ENCODE assay signal across 17 mouse cellular contexts in the genomic region with DNA sequence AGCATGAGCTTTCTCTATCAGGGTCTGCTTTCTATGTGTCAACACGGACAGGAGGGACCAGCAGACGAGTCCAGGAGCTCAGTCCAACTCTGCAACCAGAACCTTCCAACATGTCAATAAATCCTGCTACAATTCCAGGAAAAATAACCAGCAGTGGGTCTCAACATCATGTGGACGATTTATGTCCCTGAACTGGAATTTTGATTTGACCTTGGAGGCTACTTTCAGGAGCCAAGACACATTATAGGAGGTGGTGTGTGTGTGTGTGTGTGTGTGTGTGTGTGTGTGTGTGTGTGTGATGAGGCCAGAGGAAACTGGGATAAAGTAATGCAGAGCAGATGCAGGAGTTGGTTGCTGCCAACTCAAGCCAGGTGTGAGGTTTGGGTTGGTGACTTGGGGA.
DNase-seq lines count a peak whose midpoint lies in the region; ATAC-seq and TF ChIP-seq lines count a peak whose summit lies in the region.
"Had no signal": no experiment of that assay in that cellular context is flagged by ENCODE, and none has a peak within 500 bp of the region (broad histone marks: within the 10 kb centered on the region; RNA-seq: fewer than 3 reads in every experiment).

No protein-coding gene starts in this region.

- H3K9me3 ChIP-seq in forebrain, embryonic 10.5 days = no peaks in the 10 kb centered on the region
- H3K9me3 ChIP-seq in forebrain, embryonic 15.5 days = no peaks in the 10 kb centered on the region
- H3K9me3 ChIP-seq in hindbrain, embryonic 10.5 days = no peaks in the 10 kb centered on the region
- H3K9me3 ChIP-seq in hindbrain, embryonic 11.5 days (ENCODE audit: control insufficient read depth, low read length) = no peaks in the 10 kb centered on the region
- H3K9me3 ChIP-seq: hindbrain, embryonic 13.5 days; megakaryocyte, embryonic 14.5 days had no signal

- TF ChIP-seq CTCF in testis, adult 2 months (IDR thresholded peaks at IDR 0.05; ENCODE audit: control insufficient read depth, insufficient read depth, insufficient replicate concordance, low read depth, low read length) = no peak

- H3K4me1 ChIP-seq in forebrain, embryonic 10.5 days = peaks cover 63% of the 10 kb centered on the region
- peaks cover 5% of the 10 kb centered on the region; the same call in 1 of the 2 replicates for H3K4me1 ChIP-seq in forebrain, embryonic 15.5 days
- H3K4me1 ChIP-seq in hindbrain, embryonic 10.5 days (replicated peaks) = peaks cover 52% of the 10 kb centered on the region
- no peaks in the 10 kb centered on the region for H3K4me1 ChIP-seq in hindbrain, embryonic 11.5 days (replicated peaks; ENCODE audit: control insufficient read depth, insufficient read depth, low read length)
- H3K4me1 ChIP-seq in testis, adult 2 months (ENCODE audit: control insufficient read depth, insufficient read depth, low read length) = peaks cover 4% of the 10 kb centered on the region; the same call in 1 of the 2 replicates
- H3K4me1 ChIP-seq: megakaryocyte, embryonic 14.5 days had no signal

- H3K4me2 ChIP-seq in forebrain, embryonic 15.5 days (replicated peaks) = no peak overlapping the region
- no peak overlapping the region for H3K4me2 ChIP-seq in hindbrain, embryonic 11.5 days (replicated peaks; ENCODE audit: low read depth, low read length)
- H3K4me2 ChIP-seq: hindbrain, embryonic 13.5 days; liver, embryonic 11.5 days had no signal

- no peak for DNase-seq in forebrain, embryonic 10.5 days (ENCODE audit: extremely low spot score, low spot score)
- DNase-seq in hindbrain, embryonic 10.5 days (ENCODE audit: low spot score) = peak; percentile 25
- DNase-seq in hindbrain, embryonic 11.5 days (ENCODE audit: low spot score) = no peak
- DNase-seq in testis, postnatal 10 days (ENCODE audit: low spot score) = no peak
- no peak for DNase-seq in right cerebral cortex, postnatal 14 days
- no peak for DNase-seq in layer of hippocampus, adult 11-12 months (ENCODE audit: low spot score)
- DNase-seq: adrenal gland, postnatal 25 days; cerebellum, adult 9-10 months; forebrain, postnatal 0 days; kidney, adult 18-20 months; thymus, adult 2 months had no signal

- peak overlapping the region; percentile 65; the same call in 1 of the 2 replicates for H3K27ac ChIP-seq in forebrain, embryonic 10.5 days
- no peak overlapping the region for H3K27ac ChIP-seq in forebrain, embryonic 15.5 days (replicated peaks)
- H3K27ac ChIP-seq in hindbrain, embryonic 10.5 days = peak overlapping the region; percentile 63; the same call in 1 of the 2 replicates
- no peak overlapping the region for H3K27ac ChIP-seq in hindbrain, embryonic 11.5 days (ENCODE audit: low read depth, low read length)
- H3K27ac ChIP-seq in testis, adult 2 months (ENCODE audit: control insufficient read depth, insufficient read depth, low read depth, low read length) = peak overlapping the region; percentile 72; the same call in 1 of the 2 replicates
- H3K27ac ChIP-seq: hindbrain, embryonic 13.5 days had no signal

- no peak overlapping the region for H3K4me3 ChIP-seq in forebrain, embryonic 10.5 days
- no peak overlapping the region for H3K4me3 ChIP-seq in forebrain, embryonic 15.5 days
- no peak overlapping the region for H3K4me3 ChIP-seq in hindbrain, embryonic 10.5 days
- no peak overlapping the region for H3K4me3 ChIP-seq in hindbrain, embryonic 11.5 days (ENCODE audit: low read depth, low read length)
- no peak overlapping the region for H3K4me3 ChIP-seq in testis, adult 2 months (ENCODE audit: control insufficient read depth, low read depth, low read length)
- H3K4me3 ChIP-seq: erythroblast, embryonic 14.5 days; hindbrain, embryonic 13.5 days; megakaryocyte, embryonic 14.5 days had no signal

- TF ChIP-seq POLR2A in testis, adult 2 months (IDR thresholded peaks at IDR 0.05; ENCODE audit: control insufficient read depth, low read depth, low read length) = no peak

- no peaks in the 10 kb centered on the region for H3K36me3 ChIP-seq in forebrain, embryonic 10.5 days (replicated peaks)
- H3K36me3 ChIP-seq in forebrain, embryonic 15.5 days = no peaks in the 10 kb centered on the region
- H3K36me3 ChIP-seq in hindbrain, embryonic 10.5 days = no peaks in the 10 kb centered on the region
- no peaks in the 10 kb centered on the region for H3K36me3 ChIP-seq in hindbrain, embryonic 11.5 days (ENCODE audit: control insufficient read depth, insufficient read depth, low read length)
- H3K36me3 ChIP-seq in testis, adult 2 months (ENCODE audit: control insufficient read depth, insufficient read depth, low read length) = no peaks in the 10 kb centered on the region
- H3K36me3 ChIP-seq: hindbrain, embryonic 13.5 days had no signal

- 64% methylated on average over 3 of the region's 3 CpGs for WGBS in forebrain, embryonic 10.5 days
- 80% methylated on average over 3 of the region's 3 CpGs for WGBS in forebrain, embryonic 15.5 days
- 72% methylated on average over 3 of the region's 3 CpGs for WGBS in hindbrain, embryonic 10.5 days
- 70% methylated on average over 3 of the region's 3 CpGs for WGBS in hindbrain, embryonic 11.5 days

- H3K27me3 ChIP-seq in forebrain, embryonic 10.5 days (ENCODE audit: poor library complexity, severe bottlenecking) = no peaks in the 10 kb centered on the region
- H3K27me3 ChIP-seq in forebrain, embryonic 15.5 days = no peaks in the 10 kb centered on the region
- H3K27me3 ChIP-seq in hindbrain, embryonic 10.5 days (ENCODE audit: insufficient read depth, poor library complexity, severe bottlenecking) = no peaks in the 10 kb centered on the region
- H3K27me3 ChIP-seq in hindbrain, embryonic 11.5 days (ENCODE audit: control insufficient read depth, insufficient read depth, low read length) = no peaks in the 10 kb centered on the region
- no peaks in the 10 kb centered on the region for H3K27me3 ChIP-seq in testis, adult 2 months (ENCODE audit: control insufficient read depth, insufficient read depth, low read length)
- H3K27me3 ChIP-seq: hindbrain, embryonic 13.5 days had no signal

- no peak for ATAC-seq in forebrain, embryonic 15.5 days (replicated peaks)
- ATAC-seq in hindbrain, embryonic 11.5 days (ENCODE audit: low FRiP score) = no peak
- ATAC-seq: forebrain, postnatal 0 days had no signal

- no peak overlapping the region for H3K9ac ChIP-seq in forebrain, embryonic 15.5 days (replicated peaks)
- no peak overlapping the region for H3K9ac ChIP-seq in hindbrain, embryonic 11.5 days (ENCODE audit: low read depth, low read length)
- H3K9ac ChIP-seq: forebrain, postnatal 0 days; hindbrain, embryonic 13.5 days had no signal

Comparison
In these comparisons a context has a peak if more than half of its experiments do, and no peak if none do; other contexts are left out.
1. H3K27ac ChIP-seq: peak in forebrain, embryonic 10.5 days (single experiment), hindbrain, embryonic 10.5 days (single experiment) and testis, adult 2 months (single experiment); none in forebrain, embryonic 15.5 days (single experiment) and hindbrain, embryonic 11.5 days (single experiment).